Mouse (Mus musculus) adrenal gland, postnatal 4 days (tissue): ENCODE results near the gene Rasl11b. TPM values are rescaled to one million over a fixed set of nuclear protein-coding genes. Genes with fewer than 3 reads are reported as not detected.

Experiments used
- DNase-seq, 2 experiments: peaks; one replicate each; pipeline ENCODE4 v3.0.0; 2021 to 2022; ENCODE audit warnings: low spot score in 2 of 2, mixed read lengths in 2 of 2
- total RNA-seq, 2 experiments: library from RNA; stranded (reverse); gene quantifications; 2 replicates each; pipeline ENCODE4 v1.2.3; 2021

The Rasl11b gene
- total RNA-seq, 2 experiments from 2014 or later, result 34.4 to 38.9 TPM

- DNase-seq, result no peak
These were observed 51.9 kb downstream of the Rasl11b start for GRCm38 (mm10) chr5:74246971-74247370.

Other genes starting within 250 kb of the Rasl11b start
- 10 to 100 TPM; 42.6 to 45.0 TPM for gene Usp46, start 126.9 kb upstream of the Rasl11b start, total RNA-seq